Mouse (Mus musculus) small intestine, adult 2 months (tissue): Measurements from ENCODE around the gene Camk2n2.

ENCODE experiments used
- CTCF ChIP-seq: fragments of 200-500 bp; IDR thresholded peaks from 2 replicates; pipeline ENCODE4 v1.5.1; 2012; ENCODE audit warnings: low read depth, mild to moderate bottlenecking, control low read depth, inconsistent platforms, low read length, moderate library complexity, mixed read lengths; ENCODE audit not compliant: insufficient replicate concordance, insufficient read length; ENCODE audit errors: extremely low read depth
- POLR2A ChIP-seq: fragments of 200-500 bp; IDR thresholded peaks from 2 replicates; pipeline ENCODE4 v1.6.1; 2012; ENCODE audit warnings: low read depth, mild to moderate bottlenecking, control low read depth, inconsistent platforms, low read length, moderate library complexity

DNA sequence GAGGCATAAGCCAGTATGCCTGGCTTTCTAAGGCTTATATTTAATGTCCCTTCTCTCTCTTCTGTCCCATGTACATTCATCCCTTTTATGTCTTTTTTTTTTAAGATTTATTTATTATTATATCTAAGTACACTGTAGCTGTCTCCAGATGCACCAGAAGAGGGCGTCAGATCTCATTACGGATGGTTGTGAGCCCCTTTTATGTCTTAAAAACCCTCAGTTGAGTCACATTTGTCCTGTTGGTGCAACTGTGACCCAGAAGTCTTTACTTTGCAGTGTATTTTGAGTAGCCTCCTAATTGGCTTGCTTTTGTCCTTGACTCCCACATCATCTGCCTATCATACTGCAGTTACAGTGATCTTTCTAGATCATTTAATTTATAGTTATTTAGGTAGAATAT lies 32.2 kb upstream of the Camk2n2 start:
- TF ChIP-seq CTCF = no peak
- TF ChIP-seq POLR2A = no peak
